Mouse (Mus musculus) olfactory bulb, adult 2 months (tissue): Measurements from ENCODE around the gene B3gat3.

ENCODE experiments used
- CTCF ChIP-seq: fragments of 200-500 bp; IDR thresholded peaks from 2 replicates; pipeline ENCODE4 v1.5.1; 2012; ENCODE audit warnings: low read depth, mild to moderate bottlenecking, low read length, moderate library complexity; ENCODE audit not compliant: insufficient read depth
- POLR2A ChIP-seq: fragments of 200-500 bp; IDR thresholded peaks from 2 replicates; pipeline ENCODE4 v1.6.1; 2012; ENCODE audit warnings: mild to moderate bottlenecking, low read depth, low read length, moderate library complexity; ENCODE audit not compliant: insufficient read depth

DNA sequence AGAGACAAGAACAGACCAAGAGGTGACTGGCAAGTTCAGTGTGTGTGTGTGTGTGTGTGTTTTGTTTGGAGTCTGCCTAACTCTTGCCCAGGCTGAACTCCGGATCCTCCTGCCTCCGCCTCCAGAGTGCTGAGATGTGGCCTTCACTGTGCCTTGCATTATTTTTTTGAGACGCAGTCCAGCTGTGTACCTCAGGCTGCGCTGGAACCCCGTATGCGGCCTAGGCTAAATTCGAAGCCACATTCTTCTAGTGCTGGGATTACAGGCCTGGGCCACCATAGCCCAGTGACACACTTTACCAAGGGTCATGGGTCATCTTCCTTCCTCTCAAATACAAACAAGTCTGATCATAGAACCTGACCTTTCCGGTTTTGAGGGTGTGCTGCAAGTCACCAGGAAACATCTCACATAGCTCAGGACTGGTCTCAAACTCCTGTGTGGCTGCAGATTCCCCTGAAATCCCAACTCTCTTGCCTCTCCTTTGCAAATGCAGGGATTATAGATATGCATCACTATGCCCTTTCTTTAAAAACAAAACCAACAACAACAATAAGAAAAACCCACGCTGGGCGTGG lies 47.8 kb upstream of the B3gat3 start:
- no peak for TF ChIP-seq CTCF
- no peak for TF ChIP-seq POLR2A
